Mouse (Mus musculus): ENCODE measurements around the gene Efcab14. TPM values are rescaled to one million over a fixed set of nuclear protein-coding genes. Genes with fewer than 3 reads are reported as not detected.

Efcab14 gene
- total RNA-seq (2021): 10 to 100 TPM; 44.8 to 46.6 TPM
- long read RNA-seq, experiment 1, full-length matches to known transcripts: 5 of 9 reads
- long read RNA-seq, experiment 1, partial matches to known transcripts: 1 of 9 reads
- long read RNA-seq, experiment 1, other reads (novel, unspliced or antisense): 3 of 9 reads
- long read RNA-seq, experiment 2, full-length matches to known transcripts: 11 of 16 reads
- long read RNA-seq, experiment 2, partial matches to known transcripts: 0 of 16 reads
- long read RNA-seq, experiment 2, other reads (novel, unspliced or antisense): 5 of 16 reads

DNA sequence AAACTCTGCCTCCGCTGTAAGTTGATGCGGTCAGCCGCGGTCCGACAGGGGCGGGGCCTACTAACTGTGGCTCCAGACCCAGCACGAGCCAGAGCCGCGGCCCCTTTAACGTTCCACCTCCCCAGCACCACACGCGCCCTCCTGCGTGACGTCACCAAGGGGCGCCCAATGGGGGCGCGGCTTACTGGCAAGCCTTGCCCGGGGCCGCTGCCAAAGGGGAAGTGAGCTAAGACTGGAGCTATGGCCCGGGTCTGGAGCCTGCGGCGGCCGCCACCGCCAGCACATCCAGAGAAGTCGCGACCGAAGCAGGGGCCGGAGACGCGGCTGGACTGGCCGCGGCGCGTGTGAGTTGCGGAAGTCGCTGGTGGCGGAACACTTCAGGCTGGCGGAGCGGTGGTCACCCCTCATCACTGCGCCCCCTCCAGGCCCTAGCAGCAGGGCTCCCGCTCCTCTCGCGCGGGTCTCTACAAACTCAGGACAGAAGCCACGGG, at the start of gene Efcab14:
Efcab14 (plus strand) TSS at position 194 of the 491 bp plus-strand sequence.
- peak; percentile 96 to 98 for DNase-seq (ENCODE audit: low spot score in 2 of 2)

DNA sequence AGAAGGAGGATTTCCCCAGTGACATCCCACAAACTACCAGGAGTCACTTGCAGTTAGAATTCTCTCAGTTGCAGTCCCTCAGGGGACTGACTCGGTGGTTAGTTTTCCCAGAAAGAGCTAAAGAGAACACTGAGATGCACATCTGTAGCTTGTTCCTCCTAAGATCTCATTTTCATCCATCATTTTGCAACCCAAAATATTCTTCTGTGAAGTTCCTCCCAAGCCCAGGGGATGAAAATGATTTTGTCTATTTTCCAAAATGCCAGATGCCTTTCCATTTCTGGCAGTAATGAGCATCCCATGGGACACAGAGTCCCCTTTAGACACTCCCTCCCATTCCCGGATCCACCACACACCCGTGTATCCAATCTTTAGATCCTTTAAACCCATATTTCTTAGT, 36.1 kb upstream of the Efcab14 start:
- no peak for DNase-seq (ENCODE audit: low spot score in 2 of 2)

DNA sequence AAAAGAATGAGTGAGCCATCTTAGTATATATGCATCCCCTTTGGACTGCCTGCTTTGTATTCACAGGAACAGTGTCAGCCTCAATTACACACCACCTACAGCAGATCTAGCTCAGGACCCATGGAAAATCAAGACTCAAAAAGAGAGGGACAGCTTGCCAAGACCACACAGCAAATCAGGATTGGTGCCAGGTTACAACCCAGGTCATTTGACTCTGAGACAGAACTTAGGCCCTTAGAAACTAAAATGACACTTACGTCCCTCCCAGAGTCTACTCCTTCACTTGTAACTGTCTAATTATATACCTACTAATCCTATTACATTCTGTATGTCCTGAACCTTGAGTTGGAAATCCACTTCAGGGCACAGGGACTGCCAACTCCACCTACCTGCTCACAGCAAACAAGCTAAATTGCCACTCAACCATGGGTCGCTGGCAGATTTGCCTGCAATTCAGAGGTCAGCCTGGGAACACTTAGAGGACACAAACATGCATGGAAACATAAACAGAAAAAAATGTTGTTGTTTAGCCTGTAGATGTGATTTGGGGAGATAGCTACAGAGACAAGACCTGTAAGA, 33.5 kb upstream of the Efcab14 start:
- no peak for DNase-seq (ENCODE audit: low spot score in 2 of 2)

DNA sequence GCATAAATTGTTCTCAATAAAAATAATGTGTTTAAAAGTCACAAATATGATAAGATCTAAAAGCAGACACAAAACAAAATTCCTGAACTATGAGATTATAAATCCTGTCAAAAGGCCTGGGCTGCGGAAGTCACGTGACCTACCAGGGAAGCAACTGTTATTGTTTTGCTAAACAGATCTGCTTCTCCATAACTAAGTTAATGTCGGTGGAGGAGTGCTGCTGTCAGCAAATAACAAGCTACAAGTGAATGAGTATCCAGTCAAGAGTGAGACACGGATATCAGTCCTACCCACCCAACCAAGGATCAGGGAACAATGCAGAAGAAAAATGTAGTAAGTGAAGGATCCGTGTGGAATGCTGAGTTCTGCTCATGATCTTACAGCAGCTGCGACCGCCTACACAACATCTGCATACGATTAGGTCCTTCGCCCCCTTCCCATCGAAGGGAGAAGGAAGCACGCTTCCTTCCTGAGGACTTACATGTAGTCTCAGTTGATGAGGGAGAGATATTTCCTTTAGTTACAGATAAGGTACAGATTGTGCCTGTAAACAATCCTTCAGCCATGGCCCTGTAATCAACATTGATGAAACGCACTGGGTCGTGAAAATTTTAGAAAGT, 28.5 kb upstream of the Efcab14 start:
- peak in 1 of 2 experiments; percentile 9 for DNase-seq (ENCODE audit: low spot score in 2 of 2)

DNA sequence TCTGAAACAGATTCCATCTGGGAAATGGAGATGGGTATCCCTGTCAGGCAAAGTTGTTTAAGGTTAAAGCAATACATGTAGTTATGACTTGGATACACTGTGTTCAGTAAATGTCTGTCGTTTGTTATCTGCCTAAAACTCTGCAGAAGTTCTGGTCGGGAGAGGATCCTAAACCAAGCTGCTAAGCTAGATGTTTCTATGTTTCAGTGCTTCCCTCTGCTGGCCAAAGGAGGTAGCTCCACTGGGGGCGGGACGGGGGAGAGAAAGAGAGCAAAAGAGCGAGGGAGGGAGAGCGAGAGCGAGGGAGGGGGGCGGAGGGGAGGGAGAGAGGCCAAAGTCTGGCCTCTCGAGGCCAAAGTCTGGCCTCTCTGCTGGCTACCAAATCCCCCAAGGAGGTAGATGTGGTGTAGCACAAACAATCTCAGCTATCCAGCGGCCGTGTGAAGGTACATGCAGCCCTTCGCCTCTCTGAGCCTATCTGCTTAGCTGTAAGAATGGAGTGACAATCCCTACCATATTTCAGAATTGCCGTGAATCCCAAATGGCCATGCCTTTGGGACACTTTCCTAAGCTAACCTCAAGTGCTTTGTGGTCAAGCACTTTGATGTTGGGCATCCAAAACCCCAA, 27.6 kb upstream of the Efcab14 start:
- peak; percentile 76 to 84 for DNase-seq (ENCODE audit: low spot score in 2 of 2)

DNA sequence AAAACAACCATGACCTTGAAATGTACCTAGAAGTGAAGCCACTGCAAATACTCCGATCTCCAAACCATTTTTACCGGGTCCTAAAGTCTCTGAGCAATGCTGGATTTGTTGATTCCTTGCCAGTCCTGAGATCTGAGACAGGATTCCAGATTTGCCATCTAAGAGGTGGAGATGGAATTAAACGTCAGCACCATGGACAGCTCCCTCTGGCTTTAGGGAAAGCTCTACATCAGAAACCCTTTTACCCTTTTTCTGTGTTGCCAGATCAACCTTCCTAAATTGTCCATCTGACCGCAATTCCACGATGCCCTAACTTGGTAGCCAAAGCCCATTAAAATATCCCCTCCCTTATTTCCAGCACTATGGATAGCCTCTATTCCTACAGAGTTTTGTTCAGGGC, 8.8 kb upstream of the Efcab14 start:
- DNase-seq (ENCODE audit: low spot score in 2 of 2): no peak

DNA sequence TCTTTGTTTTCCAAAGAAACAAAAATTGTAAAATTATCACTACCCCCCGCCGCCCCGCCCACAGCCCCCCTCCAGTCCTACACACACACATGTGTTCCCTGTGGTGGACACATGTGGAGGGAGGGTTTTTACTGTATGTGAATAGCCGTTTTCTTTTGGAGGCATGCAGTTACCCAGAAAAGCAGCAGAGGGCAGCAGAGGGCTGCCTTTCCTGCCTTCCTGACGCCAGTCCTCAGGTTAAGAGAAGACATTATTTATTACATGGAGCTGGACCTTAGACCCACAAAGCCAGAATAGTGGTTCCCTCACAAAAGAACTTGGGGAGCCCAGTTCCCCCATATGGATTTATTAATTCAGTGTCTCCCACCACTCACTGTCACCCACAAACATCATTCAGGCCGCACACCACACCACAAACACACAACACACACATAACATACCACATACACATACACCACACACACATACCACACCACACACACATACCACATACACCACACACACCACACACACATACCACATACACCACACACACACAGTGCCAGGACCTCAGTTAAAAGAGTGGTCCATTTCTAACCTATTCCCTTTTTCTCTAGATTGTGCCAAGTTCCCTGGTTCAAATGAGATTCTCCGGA, 5.8 kb upstream of the Efcab14 start:
- DNase-seq (ENCODE audit: low spot score in 2 of 2): peak; percentile 67 to 73

DNA sequence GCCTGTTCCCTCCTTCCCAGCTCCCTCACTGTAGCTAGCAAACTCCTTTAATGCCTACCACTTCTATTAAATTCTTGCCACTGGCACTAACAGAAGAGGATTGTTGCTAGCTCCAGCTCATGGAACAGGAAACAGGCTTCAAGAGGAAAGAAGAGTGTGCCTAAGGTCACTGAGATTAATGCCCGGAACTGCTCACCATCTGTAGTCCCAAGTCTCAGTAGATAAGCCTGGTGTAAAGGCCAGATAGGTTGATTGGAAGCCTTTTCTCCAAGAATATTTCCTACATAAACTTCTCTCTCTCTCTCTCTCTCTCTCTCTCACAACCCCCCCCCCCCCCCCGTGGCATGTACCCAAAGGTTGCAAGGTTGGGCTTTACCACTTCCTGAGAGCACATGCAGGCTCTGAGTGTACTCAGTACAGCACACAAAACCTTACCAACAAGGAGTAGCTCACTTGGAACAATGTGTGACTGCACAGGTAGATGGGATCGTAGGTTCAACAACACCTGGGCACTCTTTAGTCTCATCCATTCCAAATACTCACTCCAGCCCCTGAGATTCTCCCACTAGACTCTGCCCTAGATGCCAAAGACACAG, 5.2 kb upstream of the Efcab14 start:
- DNase-seq (ENCODE audit: low spot score in 2 of 2): no peak

DNA sequence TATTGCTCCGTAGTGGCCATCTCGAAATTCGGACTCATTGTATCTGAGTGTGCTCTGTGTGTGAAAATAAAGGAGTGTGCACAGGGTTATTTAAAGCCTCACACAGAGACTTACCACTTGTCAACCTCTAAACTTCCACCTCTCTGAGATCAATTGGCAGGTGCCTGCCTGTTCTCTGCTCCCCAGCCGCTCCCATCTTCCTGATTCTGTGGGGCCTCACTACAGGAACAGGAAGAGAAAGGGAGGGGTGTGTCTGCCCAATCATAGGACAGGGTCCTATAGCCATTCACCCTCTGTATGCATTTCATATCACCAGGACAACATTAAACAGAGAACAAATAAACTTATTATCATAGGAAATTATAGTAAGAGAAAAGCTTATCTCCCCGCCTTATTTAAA, 3.8 kb upstream of the Efcab14 start:
- DNase-seq (ENCODE audit: low spot score in 2 of 2): no peak

DNA sequence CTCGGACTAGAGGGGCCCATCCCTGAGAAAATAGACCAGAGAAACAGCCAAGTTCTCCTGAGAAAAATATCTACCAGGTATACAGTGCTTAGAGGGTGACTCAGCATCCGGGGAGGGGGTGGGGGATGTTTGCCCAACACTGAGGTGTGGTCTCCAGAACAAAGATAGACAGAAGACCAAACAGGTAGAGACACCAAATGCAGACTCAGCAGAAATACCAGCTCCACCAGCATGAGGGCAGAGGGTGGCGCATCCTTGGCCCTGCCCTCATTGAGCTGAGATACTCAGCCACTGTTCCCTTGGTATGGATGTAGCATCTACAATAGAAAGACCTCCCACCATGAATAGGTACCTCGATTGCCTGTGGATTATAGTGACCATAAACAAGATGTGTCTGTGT, 2.7 kb upstream of the Efcab14 start:
- DNase-seq (ENCODE audit: low spot score in 2 of 2): no peak

DNA sequence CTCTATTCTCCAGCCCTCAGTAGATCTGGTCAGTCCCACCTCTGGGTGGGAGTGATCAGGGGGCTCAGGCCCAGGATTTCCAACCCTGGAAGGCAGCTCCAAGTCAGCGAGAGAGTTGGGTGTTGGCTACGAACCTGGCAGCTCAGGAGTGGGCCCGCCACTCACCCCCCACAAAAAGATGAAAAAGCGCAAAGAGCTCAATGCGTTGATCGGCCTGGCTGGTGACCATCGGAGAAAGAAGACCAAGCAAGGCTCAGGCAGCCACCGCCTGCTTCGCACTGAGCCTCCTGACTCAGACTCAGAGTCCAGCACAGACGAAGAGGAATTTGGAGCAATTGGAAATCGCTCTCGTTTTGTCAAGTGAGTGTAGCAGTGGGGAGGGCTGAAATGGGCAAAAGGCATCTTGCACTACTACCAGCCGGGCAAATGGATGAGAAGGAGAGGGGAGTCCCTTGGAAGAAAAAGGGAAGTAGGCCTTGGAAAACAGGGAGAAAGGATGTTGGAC, 989 bp downstream of the Efcab14 start:
- DNase-seq (ENCODE audit: low spot score in 2 of 2): no peak

DNA sequence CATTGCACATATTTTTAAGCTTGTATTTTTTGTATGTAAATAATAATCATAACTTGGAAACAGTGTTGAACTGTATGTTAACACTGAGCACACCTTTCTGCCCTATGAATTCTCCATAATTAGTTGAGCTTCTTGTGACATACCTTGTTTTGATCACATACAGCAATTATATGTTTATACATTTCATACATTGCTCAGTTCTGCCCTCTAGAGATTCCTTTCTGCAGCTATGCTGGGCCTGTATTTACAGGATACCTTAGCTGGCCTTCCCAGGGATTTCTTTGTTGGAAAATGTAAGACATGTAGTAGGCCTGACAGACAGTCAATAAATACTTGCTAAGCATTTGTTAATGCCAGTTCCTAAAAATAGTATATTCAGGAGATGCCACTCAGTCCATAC, 5.1 kb downstream of the Efcab14 start:
- no peak for DNase-seq (ENCODE audit: low spot score in 2 of 2)

DNA sequence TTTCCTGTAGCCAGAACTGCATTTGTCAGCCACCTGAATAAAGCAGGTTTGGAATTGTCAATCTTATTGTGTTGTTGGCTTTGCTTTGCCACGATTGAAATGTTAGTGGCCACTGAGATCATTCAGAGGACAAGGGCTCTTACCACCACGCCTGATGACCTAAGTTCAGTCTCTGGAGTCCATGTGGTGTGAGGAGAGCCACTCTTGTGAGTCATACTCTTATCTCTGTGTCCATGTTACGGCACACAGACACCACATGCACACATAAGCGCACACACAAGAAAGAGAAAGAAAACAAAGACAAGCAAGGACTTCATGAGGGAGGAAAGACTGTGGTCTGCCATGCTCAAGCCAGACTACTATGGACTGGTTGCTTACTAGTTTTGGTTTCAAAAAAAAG, 5.6 kb downstream of the Efcab14 start:
- DNase-seq (ENCODE audit: low spot score in 2 of 2): no peak

DNA sequence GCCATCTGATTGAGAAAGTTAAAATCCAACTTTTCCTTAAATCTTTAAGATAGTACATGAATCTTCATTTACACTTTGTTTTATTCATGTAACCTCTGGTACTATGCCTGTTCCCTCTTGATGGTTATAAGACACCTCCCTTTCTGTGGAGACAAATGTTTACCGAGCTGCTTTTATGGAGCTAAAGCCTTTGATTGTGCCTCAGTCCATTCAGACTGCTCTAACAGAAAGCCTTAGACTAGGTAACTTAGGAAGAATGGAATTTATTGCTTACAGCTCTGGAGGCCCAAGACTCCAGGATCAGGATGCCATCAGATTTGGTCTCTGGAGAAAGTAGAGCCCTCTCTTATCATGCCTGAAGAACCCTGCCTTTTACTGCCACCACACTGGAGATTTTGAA, 10.6 kb downstream of the Efcab14 start:
- DNase-seq (ENCODE audit: low spot score in 2 of 2): no peak

DNA sequence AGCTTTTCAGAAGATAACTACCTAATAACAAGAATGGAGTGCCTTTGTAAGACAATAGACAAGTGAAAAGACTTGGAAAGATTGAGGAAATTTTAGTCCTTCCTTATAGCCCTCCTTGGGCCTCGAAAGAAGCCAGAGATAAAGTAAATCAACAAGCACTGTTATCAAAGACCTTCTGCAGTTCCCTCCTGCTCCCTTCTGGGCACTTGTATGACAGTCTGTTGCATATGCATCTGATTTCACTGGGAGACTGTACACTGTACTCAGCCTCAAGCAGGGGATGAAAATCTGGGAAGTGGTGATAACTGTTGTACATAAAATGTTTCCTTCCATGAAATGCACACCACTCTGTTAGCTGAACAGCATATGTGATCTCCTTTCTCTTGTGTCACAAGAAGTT, 11.8 kb downstream of the Efcab14 start:
- no peak for DNase-seq (ENCODE audit: low spot score in 2 of 2)

DNA sequence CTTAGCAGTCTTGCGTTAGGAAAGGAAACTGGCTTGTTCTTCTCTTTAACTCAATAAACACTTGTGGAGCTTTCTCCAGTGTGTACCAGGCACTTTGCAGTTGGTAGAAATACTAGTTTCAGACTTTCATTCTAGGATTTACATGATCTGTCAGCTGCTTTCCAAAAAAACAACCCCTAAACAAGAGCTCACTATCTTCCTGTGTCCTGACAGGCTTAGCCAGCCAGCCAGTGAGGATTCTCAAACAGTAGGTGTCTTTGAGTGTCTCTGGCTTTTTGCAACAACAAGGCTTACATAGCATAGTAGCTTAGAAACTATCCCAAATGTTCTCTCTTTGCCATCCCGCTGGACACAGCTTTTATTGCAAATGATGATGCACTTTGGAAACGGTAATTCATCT, 16.6 kb downstream of the Efcab14 start:
- peak in 1 of 2 experiments; percentile 22 for DNase-seq (ENCODE audit: low spot score in 2 of 2)

DNA sequence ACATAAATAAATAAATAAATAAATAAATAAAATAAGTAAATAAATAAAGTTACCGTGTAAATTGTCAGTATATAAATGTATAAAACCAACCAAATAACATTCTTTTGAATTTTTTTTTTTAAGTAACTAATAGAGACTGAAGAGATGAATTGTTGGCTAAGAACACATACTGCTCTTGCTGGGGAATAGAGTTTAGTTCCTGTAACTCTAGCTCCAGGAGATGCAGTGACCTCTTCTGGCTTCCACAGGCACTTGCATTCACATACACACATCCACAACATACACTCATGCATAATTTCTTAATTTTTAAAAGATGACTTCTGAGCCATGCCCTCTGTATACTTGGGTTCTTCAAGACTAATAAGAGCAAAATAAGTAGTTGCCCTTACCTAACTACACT, 17.3 kb downstream of the Efcab14 start:
- no peak for DNase-seq (ENCODE audit: low spot score in 2 of 2)

DNA sequence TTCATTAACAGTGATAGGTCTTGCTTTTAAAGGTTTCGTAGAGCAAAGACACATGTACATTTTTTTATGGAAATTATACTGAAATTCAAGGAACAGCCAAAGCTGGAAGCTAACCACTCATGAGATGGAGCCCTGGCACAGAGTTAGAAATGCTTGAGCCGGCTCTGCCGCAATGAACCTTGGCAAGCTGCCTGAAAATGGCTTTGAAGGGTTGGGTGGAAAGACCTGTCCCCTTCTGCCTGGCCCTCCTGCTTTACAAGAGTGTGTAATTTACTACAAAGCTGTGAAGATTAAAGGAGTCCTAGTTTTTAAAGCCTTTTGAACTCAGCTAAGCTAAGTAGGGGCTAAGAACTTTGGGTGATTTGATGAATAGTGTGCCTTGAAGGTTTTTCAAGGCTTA, 23.7 kb downstream of the Efcab14 start:
- DNase-seq (ENCODE audit: low spot score in 2 of 2): peak in 1 of 2 experiments; percentile 41

DNA sequence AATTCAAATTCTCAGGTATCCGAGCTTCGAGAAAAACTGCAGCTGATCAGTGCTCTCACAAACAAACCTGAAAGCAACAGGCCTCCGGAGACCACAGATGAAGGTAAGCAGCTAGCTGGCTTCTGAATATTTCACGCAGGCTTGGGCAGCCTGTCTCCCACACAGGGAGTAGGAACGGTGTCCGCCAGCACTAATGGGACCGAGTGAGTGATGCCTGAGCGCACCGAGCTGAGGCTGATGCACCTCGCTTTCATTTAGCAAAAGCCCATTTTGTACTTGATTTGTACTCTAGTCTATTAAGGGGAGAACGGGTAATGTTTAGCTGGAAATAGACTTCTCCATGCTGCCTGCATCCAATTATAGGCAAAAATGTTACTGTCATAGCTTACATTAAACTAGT, 27.0 kb downstream of the Efcab14 start:
- no peak for DNase-seq (ENCODE audit: low spot score in 2 of 2)

DNA sequence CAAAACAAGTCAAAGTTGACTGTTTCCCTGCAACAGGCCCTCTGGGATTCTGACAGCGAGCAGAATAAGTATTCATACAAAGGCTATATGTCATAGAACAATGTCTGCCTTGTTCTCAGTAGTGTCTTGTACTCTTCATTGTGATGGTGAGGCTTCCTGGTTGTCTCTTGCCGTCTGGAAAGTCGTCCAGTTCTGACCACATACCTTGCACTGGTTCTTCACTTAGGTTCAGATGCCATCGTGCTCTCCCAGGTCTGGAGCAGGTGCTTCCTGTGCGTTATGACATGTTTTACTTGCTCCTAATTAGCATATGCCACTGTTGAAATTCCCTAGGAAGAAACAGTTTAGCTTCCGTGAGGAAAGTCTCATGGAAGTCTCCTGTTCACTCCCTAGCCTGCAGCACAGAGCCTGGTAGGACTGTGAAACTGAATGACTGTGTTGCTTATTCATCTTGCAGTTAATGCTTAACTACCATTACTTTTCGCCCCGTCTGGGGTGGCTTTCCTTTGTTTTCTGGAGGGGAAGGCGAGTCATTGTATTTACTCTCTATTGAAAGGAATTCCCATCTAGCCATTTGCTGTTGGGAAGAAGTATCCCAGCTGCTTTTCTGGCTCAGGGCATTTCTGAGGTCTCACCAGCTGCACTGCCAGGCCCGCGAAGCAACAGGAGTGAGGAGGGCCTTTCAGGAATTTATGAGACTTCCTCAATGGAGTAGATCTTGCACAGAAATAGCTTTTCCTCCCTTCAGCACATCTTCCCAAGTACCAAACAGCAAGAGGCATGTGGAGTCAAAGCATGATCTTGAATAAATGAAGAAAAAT, 30.3 kb downstream of the Efcab14 start:
- DNase-seq (ENCODE audit: low spot score in 2 of 2): no peak

Measured in layer of hippocampus, postnatal 14 days (tissue).